Mouse (Mus musculus) kidney, adult 2 months (tissue): ENCODE measurements around the gene Lmx1a.

ENCODE experiments used
- CTCF ChIP-seq: fragments of 200-500 bp; conservative IDR thresholded peaks from 2 replicates; pipeline ENCODE4 v1.5.1; 2011; ENCODE audit warnings: low read depth, mild to moderate bottlenecking, control low read depth, low read length, moderate library complexity, mixed read lengths; ENCODE audit not compliant: insufficient read depth, insufficient read length
- POLR2A ChIP-seq: fragments of 200-500 bp; IDR thresholded peaks from one replicate; pipeline ENCODE4 v1.6.1; 2011; ENCODE audit warnings: low read depth, low read length, control low read depth

GRCm38 (mm10) chr1:167815166-167815565 lies 126.1 kb downstream of the Lmx1a start:
- TF ChIP-seq CTCF (no peak), POLR2A (no peak)
